Mouse (Mus musculus): ENCODE results near the gene Hoxa3.

The Hoxa3 gene

DNA sequence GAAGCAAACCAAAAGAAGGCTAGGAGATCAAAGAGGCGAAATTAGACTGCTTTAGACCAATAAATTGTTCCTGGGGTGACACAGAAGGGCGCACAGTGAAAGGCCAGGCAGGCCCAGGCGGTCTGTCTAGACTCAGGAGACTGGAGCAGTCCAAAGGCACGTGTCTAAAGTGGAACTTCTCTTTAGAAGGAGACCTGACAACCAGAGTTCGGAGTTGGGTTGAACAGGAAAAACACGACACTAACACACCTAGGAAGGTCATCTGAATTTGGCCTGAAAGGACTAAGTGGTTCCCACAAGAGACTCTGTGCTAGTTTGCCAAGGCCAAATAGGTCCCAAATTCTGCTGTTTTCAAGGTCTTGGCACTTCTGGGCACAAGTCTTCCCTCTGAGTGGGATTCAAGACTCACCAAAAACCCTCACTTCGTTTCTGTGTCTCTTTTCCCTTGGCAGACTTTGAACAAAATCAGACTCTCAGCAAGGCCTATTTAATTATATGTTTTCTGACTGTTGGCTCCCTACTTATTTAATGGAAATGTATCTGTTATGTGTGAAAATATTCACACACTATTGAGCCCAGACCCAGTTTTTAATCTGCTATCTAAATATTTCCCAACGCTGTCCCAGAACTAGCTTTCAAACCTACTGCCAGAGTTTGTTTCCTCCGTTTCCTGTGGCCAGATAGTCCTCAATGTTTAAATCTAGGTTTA is 6.3 kb upstream of the Hoxa3 start:
- 40% methylated on average over 9 of the region's 9 CpGs for WGBS

DNA sequence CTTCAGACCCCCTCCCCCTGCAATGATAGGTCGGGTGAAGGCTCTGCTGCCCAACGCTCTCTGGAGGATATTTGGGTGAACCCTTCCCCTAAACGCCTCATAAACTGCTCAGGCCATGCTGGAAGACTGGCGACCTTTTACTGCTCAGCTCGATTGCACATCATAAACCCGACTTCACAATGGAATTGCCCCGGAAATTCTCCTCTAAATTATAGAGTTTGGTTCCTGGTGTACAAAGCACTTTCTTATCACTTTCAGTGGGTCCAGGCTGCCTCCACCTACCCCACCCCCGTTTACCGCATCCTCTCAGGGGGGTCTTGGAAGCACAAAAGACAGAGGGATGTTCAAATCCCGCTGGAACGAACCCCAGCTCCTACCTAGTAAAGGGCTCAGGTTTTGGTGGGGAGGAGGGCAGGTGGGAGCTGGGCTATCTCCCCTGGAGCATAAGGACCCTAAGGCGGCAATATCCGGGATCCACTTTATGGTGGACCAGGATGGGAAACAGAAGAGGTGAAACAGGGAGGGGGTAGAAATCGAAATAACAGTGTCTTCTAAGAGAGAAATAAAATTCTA is 5.6 kb upstream of the Hoxa3 start:
- 10% methylated on average over 14 of the region's 14 CpGs for WGBS

DNA sequence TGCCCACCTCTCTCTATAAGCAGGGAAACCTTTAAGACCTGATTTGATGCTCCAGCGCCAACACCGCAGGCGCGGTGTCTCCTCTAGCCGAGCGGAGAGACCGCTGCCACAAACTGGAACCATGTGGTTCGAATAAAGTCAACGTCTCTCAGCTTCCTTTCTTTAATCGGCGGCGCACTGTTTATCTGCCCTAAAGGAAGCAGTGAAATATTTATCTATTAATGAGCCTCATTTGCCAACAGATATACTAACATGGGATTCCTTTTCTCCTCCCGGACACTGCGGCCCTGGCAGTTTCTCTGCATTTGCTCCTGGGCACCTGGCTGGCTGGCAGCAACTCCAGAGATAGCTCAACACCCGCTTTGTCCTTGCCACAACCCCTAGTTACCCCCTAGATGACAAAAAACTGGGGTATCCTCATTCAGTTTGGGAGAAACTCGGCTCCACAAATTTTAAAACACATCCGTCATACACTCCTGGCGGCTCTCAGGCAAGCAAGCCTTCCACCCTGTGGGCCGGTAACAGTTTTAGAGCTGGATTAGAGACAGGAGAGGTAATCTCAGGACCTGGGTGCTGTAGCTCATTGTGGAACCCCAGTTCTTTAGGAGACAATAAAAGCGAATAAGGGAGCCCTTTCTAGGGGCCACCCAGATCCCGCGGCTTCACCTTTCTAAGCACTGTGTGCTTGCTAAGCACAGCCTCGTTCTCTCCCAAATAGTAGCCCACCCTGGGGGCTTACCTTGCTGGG is 4.9 kb upstream of the Hoxa3 start:
- WGBS, result 9% methylated on average over 23 of the region's 23 CpGs

DNA sequence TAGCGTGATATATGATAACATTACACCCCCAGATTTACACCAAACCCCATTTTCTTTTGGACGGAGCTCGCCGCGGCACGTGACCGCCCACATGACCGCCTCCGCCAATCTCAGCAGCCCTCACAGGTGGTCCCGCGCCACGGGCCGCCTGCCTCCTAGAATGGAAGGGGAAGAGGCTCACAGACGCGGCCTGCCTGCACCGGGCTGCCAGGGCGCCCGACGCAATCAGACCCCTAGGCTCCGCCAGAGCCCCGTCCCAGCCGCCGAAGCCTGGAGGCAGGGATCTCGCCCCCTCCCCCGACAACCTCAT is 4.3 kb upstream of the Hoxa3 start:
- 2% methylated on average over 25 of the region's 25 CpGs for WGBS

DNA sequence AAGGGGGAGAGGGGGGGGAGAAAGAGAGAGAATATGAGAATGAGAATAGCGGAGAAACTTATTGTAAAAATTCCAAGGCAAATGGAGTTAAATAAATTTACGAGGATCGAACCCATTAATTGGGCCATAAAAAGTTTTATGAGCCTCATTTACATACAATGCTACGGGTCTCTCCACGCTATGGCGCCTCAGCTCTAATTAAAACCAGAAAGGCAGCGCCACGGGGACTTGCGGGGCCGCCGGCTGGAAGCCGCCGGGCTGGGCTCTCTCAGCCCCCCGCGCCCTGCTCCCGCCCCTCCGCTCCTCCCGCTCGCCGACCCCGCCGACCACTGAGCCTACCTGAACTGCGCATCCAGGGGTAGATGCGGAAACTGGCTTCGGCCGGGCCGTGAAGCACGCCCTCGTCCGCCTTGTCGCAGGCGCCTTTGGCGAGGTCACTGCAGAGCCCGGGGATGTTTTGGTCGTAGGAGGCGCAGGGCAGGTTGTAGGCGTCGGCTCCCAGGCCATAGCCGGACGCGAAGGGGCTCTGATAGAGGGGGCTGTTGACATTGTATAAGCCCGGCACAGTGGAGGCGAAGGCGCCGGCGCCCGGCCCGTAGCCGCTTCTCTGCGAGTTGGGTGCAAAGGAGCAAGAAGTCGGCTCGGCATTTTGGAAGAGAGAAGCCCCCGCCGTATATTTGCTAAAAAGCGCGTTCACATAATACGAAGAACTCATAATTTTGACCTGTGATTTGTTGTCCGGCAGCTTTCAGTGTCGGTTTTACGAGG is 3.7 kb upstream of the Hoxa3 start:
- 5% methylated on average over 60 of the region's 60 CpGs for WGBS

DNA sequence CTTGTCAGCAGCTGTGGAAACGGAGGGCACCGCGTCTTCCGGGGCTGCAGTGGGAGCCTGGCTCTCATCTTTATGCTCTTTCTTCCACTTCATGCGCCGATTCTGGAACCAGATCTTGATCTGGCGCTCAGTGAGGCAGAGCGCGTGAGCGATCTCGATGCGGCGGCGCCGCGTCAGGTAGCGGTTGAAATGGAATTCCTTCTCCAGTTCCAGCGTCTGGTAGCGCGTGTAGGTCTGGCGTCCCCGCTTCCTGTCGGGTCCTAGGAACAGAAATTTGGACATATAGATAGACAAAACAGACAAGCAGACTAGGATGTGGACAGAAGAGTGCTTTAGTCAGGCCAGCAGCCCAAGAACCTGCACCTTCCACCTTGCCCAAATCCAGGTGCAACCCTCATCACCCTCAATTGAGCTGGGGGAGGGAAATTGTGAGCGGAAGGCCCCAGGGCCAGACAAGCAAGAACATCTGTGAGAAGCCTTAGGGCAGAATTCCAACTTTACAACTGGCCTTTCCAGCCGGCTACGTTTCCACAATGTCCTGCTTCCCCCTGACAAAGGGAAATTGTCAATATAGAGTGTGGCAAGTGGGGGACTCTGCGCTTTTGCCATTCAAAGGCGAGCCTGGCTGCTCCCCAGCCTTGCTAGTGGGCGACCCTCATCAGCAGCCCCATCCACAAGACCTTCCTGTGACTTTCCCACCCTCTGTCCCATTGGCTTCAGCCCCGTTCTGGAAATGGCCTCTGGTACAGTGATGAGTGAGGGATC is 2.8 kb upstream of the Hoxa3 start:
- 4% methylated on average over 30 of the region's 30 CpGs for WGBS

DNA sequence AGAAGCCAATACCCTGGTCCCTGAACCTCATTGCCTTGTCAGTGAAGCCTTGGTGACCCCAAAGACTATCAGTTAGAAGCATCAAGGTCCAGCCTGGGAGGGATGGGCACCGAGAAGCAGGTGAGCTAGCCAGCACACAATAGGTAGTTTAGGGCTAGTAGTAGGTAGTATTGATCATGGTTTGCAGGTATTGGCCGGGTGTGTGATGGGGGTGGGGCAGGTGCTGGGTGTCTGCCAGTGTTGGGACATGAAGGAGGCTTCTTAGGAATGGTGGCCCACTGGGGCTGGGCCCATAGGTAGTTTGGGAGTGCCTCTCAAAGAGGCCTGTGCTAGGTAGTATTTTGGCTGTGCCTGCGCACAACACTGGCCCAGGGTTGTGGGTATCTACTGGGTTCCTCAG is 1.9 kb upstream of the Hoxa3 start:
- 22% methylated on average over 3 of the region's 3 CpGs for WGBS

DNA sequence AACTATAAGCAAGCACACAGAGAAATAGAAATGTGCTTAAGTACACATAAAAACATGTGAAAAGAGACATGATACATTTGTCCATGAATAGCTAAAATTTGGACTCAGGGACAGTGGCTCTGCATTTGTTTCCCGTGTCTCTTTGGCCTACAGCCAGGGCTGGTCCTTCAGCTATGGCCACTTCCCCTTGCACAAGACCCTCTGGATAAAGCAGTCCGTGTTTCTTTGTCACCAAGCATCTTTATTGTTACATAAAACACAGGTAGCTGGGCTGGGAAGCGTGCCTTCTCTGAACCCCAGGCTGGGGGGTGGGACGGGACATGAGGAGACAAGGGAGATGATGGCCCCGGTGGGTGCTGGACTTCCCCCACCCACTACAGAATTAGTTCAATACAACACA is 1.1 kb upstream of the Hoxa3 start:
- WGBS, result 12% methylated on average over 5 of the region's 5 CpGs

DNA sequence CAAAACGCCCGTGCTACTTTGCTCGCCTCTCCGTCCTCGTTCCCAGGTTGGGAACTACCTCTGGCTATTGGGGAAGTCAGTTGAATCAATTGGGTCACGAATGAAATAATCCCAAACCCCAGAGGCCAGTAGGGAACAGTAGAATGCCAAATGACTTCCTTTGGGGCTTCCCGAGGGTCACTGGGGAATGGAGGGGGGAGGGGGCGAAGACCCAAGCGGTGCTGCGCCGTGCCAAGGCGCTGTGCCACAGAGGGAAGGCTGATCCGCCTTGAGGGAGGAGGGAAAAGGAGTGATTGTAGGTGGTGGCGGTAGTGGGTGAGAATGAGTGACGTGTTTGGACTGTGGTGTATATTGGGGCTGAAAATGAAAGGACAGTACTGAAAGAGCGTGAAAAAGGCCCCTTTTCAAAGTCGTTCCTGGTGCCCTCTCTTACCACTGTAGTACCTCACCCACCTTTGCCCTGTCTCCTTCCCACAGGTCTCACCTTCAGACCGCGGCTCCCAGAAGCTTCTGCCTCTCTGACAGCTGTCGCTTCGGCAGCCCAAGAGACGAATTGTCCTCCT is 499 bp downstream of the Hoxa3 start:
- WGBS, result 3% methylated on average over 22 of the region's 22 CpGs

DNA sequence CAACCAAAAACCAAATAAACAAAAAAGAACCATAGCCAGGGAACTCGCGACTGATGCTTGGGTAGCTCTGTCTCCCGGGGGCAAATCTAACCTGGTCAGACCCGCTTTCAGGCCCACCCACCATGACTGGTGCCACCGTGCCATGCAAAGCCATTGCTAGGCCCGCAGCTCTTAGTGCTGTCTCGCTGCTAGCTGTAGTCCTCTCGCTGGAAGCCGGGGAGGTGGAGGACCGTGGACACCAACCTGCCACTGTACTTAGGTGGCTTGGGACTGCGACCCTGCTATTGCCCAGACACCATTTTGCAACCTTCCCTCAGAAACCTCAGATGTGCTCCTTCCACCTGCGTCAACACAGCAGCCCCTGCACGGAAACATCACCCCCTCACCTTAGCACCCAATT is 1.2 kb downstream of the Hoxa3 start:
- 6% methylated on average over 13 of the region's 13 CpGs for WGBS

DNA sequence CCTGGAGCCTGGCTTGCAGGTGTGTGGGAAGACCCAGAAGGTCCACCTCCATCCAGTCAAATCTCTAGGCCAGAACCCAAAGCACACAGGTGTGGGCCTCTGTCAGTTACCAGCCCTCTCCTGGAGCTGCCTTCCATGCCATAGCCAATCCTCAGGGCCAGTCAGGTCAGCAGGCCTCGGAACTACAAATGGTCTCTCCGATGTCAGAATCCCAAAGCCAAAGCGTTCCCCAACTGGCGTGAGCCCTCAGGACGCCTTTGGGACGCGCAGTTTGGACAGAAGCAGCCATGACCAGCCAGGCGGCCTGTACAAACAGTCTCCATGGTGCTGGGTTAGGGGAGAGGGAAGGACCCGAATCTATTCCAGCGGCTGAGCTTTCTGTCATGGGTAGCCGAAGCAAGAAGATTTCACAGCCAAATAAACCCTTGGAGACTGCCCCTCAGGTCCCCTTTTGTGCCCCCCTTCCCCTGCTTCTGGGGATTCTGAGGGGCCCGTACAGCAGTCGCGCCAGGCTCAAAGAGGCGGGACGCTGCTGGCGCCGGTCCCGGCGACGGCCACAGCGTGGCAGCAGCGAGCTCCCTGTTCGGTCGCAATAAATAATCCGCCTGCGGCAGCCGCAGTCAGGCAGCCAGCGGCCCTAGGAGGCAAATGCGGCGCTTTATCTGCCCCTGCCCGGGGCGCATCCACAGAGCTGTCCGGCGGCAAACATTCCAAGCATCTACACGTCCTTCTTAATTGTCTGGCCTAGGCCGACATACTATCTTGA is 1.8 kb downstream of the Hoxa3 start:
- 2% methylated on average over 37 of the region's 37 CpGs for WGBS

DNA sequence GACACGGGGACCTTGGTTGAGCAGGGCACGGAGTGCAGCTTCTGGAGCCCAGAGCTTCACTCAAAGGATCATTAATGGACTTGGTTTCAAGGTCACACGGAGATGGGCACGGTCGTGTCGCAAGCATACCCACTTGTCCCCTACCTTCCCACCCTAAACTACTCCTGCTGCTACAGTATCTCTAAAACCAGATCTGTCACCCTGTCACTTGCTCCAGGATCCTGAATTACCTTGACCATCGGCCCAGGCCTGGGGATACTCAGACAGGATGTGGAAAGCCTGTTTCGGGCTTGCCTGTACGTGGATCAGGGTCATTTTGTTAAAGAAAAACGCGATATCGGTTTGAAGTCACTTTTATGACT is 3.5 kb downstream of the Hoxa3 start:
- WGBS, result 12% methylated on average over 12 of the region's 12 CpGs

DNA sequence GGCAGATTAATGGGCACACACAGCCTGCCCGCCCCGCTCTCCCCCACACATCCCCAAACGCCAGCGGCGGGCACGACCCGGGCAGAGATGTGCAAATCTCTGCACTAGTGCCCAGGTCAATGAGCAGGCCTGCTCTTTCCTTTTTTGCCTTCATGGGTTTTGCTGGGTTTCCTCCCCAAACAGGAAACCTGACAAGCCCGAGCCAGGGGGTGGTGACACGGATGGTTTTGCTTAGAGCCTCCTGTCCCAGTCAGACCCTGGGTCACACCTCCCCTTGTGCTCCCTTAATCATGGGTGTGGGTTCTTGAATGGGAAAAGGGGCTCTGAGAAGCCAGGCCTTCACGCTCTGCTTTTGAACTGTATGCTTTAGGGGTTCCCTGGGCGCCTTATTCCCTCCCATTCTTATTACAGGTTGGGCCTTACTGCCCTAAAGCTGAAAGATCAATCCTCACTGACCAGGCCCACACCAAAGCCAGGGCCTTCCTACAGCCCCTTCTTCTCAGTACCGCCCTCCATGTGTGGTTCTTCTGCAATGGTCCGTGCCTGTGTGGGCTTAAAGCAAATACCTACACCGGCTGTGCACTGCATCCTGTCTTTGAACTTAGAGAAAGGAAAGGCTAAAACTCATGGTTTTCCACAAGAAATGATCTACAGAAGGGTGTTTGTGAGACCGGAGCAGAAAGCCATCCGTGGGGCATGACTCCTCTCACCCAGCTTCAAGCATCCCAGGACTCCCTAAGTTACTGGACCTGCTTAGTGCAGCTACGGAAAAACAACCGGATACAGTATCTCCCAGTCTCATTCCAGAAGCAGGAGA is 4.1 kb downstream of the Hoxa3 start:
- 8% methylated on average over 18 of the region's 18 CpGs for whole genome bisulfite sequencing

DNA sequence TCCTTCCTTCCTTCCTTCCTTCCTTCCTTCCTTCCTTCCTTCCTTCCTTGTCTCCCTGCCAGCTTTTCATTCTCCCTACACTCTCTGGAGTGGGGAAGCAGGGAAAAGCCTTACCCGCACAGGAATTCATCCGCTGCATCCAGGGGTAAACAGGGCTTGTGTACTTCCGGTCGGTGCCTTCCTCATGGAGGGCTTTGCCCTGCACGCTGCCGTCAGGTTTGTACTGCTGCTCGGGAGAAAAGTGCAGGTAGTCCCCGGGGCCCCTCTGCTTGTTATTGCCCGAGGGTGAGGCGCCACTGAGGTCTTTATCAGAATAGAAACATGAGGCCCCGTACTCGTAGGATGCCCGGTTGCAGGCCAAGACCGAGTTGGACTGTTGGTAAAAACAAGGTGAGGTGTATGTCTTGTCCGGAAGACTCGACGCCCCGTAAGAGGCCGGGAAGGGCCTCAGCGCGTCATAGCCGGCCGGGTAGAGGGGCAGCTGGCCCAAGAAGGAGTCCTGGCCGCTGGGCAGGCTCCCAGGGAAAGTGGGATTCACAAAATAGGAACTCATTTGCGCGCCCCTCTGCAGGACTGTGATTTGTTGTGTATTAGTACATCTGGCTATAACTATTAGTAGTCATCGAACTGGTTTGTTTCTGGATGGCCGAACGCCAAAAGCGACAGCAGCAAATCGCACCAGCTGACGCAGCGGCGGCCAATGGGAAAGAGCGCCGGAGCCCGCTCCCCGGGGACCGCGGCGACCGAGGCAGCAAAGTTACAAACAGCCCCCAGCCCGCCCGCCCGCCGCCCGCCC is 4.9 kb downstream of the Hoxa3 start, which contains the start of gene Hoxa6:
Gene Hoxa6 (minus strand): TSS at position 651 of the 796 bp plus-strand sequence.
- WGBS, result 3% methylated on average over 47 of the region's 47 CpGs

DNA sequence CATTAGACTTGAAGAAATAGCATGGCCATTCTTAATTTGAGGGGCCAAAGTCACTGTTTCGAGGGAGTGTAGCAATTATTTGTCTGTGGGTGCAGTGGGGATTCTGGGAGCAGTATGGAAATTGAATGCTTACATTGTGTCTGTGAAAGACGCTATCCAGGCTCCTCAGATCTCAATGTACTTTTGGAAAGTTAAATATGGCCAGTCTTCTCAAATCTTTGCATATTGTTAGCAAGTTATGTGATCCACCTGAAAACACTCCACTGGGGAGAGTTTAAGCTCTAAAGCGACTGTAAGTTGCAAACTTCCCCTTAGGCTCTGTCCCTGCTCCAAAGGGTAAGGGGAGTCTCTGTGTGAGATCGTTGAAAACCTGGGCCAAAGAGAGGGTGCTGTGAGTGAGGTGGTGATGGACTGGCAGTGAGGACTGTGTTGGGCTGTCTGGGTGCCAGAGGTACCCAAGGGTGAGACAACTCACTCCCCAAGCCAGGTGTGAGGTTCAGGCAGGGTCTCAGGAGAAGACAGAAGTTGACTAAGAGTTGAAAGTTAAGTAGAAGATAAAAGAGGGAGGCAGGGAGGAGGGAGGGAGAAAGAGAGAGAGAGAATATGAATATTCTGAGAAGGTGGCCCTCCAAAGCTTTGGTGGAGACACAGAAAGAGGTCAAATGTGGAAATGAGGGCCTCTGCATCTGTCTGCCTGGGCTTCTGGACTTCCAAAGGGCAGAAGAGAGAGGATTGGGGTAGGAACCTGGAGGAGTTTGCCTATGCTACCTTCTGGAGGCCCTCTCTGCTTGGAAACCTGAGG is 6.1 kb downstream of the Hoxa3 start:
- WGBS, result 6% methylated on average over 4 of the region's 4 CpGs

DNA sequence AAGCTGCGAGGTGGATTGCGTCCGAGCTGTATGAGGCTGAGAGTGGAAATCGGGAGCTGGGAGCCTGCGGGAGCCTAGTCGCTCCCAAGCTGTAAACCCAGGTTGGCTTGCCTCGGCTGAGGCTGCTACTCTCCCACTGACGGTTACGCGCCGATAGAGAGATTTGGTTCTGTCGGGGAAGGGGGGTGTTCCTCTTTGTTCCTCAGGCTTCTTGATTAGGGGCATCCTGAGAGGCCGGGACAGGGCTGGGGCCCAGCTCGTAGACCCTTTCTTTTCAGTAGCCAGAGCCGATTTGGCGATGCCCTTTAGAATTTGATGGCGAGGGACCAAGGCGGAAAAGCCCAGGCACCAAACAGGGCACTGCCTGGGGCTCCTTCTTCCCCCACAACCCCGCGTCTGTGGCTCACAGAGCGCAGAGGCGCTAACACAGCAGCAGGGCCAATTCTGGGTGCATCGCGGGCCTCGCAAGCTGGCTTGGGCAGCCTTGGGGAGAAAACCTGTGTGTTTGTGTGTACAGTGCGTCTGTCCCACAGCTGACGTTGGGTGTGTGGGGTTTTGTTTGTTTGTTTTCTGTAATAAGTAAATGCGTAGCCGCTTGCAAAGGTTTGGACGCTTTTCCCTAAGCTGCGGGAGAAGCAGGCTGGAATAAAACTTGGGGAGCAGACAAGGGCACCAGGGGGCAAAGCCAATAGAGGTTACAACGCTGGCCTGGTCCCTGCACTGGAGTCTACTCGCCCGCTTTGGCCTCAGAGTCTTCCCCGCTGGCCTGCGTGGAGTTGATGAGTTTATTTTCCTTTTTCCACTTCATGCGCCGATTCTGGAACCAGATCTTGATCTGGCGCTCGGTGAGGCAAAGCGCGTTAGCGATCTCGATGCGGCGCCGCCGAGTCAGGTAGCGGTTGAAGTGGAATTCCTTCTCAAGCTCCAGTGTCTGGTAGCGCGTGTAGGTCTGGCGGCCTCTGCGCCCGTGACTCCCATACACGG is 7.2 kb downstream of the Hoxa3 start:
- WGBS, result 5% methylated on average over 55 of the region's 55 CpGs

DNA sequence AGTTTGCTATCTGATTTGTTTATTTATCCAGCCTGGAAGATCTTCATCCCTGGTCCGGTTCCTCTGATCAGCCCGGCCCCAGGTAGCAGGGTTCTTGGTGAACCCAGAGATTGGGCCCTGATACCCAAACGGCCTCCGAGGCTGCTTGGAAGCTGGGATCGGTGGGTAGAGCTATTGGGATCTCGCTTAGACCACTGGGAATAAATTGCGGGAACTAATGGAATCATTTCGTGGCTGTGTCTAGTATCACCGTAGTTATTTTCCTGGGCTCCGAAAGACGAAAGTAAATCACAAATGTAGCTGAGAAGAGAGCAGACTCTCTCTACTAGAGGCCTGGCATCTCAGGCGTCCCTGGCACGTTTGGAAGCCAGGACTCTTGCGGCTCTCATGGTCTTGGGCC is 7.9 kb downstream of the Hoxa3 start:
- WGBS, result 6% methylated on average over 14 of the region's 14 CpGs

All from cerebral cortex, adult 2 months (tissue).